Mouse (Mus musculus) liver, adult 10 weeks (tissue): ENCODE data around the gene Zfp148. TPM values are rescaled to one million over a fixed set of nuclear protein-coding genes. Genes with fewer than 3 reads are reported as not detected.

Experiments used
- polyA plus RNA-seq: library from polyadenylated mRNA; stranded (reverse); fragments of 350-450 nt; fragmentation: Illumina TruSeq; extraction: RNeasy Lipid Tissue Mini Kit (QIAGEN cat#74804); gene quantifications from one replicate; pipeline ENCODE4 v1.2.3, GENCODE M21; 2014; ENCODE audit warnings: low read depth, low replicate concordance

Zfp148 gene
- 19.3 TPM for polyA plus RNA-seq

GRCm38 (mm10) chr16:33379944-33380881 is at the start of gene Zfp148:
TSS of gene Zfp148 (plus strand) at chr16:33380836.

DNA sequence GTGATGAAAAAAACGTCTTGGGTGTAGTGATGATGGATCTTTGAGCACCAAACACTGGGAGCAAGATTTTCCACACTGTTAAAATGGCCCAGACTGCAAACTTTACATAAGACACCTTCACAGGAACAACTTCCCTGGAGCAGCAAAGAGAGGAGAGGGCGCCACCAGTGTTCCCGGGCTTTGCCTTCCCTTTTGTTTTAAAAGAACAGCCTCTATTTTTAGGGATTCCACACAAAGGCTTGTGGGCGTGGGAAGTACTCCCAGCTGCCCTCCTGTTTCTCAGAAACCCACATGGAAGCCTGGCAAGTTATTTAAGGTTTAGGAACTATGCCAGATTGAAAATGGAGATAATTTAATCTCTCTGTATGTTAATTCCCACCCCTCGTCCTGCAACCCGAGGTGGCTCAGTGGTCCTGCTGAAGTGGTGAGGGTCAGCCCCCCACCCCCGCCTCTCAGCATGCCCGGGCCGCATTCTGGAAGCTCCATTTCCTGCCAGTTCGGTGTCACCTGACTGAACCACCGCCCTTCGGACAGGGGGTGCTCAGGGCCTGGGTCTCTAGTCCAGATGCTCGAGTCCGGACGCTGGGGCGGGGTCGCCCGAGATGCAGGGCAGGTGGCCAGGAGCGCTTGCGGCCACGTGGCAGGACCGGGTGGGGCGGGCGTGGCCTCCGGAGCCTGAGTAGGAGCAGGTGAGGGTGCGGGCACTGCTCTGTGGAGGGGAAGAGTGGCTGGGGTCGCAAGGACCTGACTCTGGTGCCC is 136.3 kb downstream of the Zfp148 start, which contains the start of gene Slc12a8:
Gene Slc12a8, plus strand, starts transcription at position 522 of the 759 bp plus-strand sequence.

Other genes with a start within 250 kb of the Zfp148 start
- gene Osbpl11, start 195.8 kb upstream of the Zfp148 start, polyA plus RNA-seq = 6.1 TPM
- gene Snx4, start 129.4 kb upstream of the Zfp148 start, polyA plus RNA-seq = 40.1 TPM
- not detected for gene Slc12a8, start 136.5 kb downstream of the Zfp148 start, polyA plus RNA-seq